Comparison of ENCODE assay signal across 8 mouse cellular contexts in genomic region chr13:74462699-74463385, GRCm38 (mm10). TPM values are rescaled to one million over a fixed set of nuclear protein-coding genes. Genes with fewer than 3 reads are reported as not detected.
A peak's percentile ranks its signal among the peaks of the same experiment; 100 is the strongest.
DNase-seq lines count a peak whose midpoint lies in the region; ATAC-seq lines count a peak whose summit lies in the region.

No protein-coding gene starts in this region.

- peak; percentile 99 for ATAC-seq in inflammation-experienced regulatory T-cells, adult 6 months
- peak; percentile 100 for ATAC-seq in megakaryocyte-erythroid progenitor cell, adult 5-6 weeks (replicated peaks; ENCODE audit: low FRiP score, low TSS enrichment, poor library complexity, severe bottlenecking)

- peak; percentile 85 to 93 for DNase-seq in adrenal gland, adult (ENCODE audit: inconsistent age in 2 of 2, low spot score in 1 of 2)
- peak; percentile 91 for DNase-seq in embryo, embryonic 10.5 days (ENCODE audit: low spot score)
- peak; percentile 82 for DNase-seq in gastrocnemius, postnatal 14 days
- DNase-seq in left cerebral cortex, postnatal 10 days (ENCODE audit: extremely low spot score in 1 of 2, low spot score in 2 of 2): peak; percentile 86
- DNase-seq in right cerebral cortex, postnatal 25 days: peak; percentile 79
- DNase-seq in urinary bladder, postnatal 4 days (ENCODE audit: low spot score in 2 of 2): peak; percentile 71 to 79

- intact Hi-C loops in gastrocnemius, postnatal 14 days (cut with DNase I; ENCODE audit: low total_unique reads): no loop called here
- intact Hi-C loops in left cerebral cortex, postnatal 10 days (cut with DNase I): no loop called here

RNA-seq across cellular contexts. Expression of gene Zfp825, which starts 30.9 kb away (rescaled TPM):
- total RNA-seq in gastrocnemius, postnatal 14 days (2021): 1 to 10 TPM; 6.6 to 6.9 TPM
- 10 to 100 TPM; 19.0 to 27.5 (median 20.9) TPM for polyA plus RNA-seq in inflammation-experienced regulatory T-cells, adult 6 months (2017; shearing (Covaris generic))
- 1 to 10 TPM; 6.0 to 6.4 TPM for total RNA-seq in left cerebral cortex, postnatal 10 days (2021)
- 10.5 and 15.8 TPM in 2 replicates for total RNA-seq in megakaryocyte-erythroid progenitor cell, adult 5-6 weeks (2014; fragmentation: Nextera tagmentation)
- 3.4 and 15.7 TPM in 2 replicates for total RNA-seq in megakaryocyte-erythroid progenitor cell, adult 5-6 weeks (2017)

Comparison
In these comparisons a context has a peak if more than half of its experiments do, and no peak if none do; other contexts are left out.
1. Peak in every context shown above with its lines: DNase-seq and ATAC-seq.